Mouse (Mus musculus) heart, postnatal 0 days (tissue): ENCODE data around the gene Cers3.

Source experiments
- CTCF ChIP-seq: IDR thresholded peaks from 2 replicates; pipeline ENCODE4 v1.5.1; 2016; ENCODE audit warnings: antibody characterized with exemption, control low read depth, low read depth
- EP300 ChIP-seq: IDR thresholded peaks from 2 replicates; pipeline ENCODE4 v1.6.1; 2016; ENCODE audit warnings: antibody characterized with exemption, low read depth

DNA sequence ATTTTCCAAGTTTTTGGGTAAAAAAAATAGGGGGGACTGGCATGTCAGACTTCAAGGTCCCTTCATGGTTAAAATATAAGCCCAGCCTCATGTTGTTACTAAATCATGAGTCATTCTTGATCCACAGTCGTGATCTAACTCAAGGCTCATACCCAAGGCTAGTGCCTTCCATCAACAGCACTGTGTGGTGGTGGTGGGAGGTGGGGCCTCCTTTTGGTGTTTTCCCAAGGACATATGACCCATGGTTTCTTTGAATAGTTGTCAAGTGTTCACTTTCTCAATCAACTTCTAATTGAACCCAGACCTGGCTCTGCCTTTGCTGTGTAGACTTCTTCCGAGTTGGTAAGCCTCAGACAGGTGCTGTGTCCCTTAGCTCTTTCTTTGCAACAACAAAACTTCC, 44.5 kb downstream of the Cers3 start:
- TF ChIP-seq CTCF (no peak), EP300 (no peak)
